In genomic region chr2:30417154-30417553, GRCm38 (mm10) we compare ENCODE assay signal across 8 mouse cellular contexts. TPM values are rescaled to one million over a fixed set of nuclear protein-coding genes. Genes with fewer than 3 reads are reported as not detected.
DNase-seq lines count a peak whose midpoint lies in the region; ATAC-seq and TF ChIP-seq lines count a peak whose summit lies in the region.
"Not testable (repeated sequence)": the region's sequence is repeated elsewhere in the genome, so short reads cannot be mapped to it uniquely, and the experiment has no call there.

No protein-coding gene starts in this region.

- not testable (repeated sequence) for H3K9ac ChIP-seq in forebrain, embryonic 11.5 days (ENCODE audit: low read length); hindbrain, postnatal 0 days (replicated peaks; ENCODE audit: low read length); limb, embryonic 12.5 days (replicated peaks); midbrain, embryonic 15.5 days; stomach, embryonic 16.5 days (ENCODE audit: low read length)
- peak overlapping the region; percentile 95 for H3K9ac ChIP-seq in heart, embryonic 14.5 days (ENCODE audit: low read length)
- H3K9ac ChIP-seq in liver, postnatal 0 days (replicated peaks): peak overlapping the region; percentile 62

- not testable (repeated sequence) for H3K27ac ChIP-seq in forebrain, embryonic 11.5 days (ENCODE audit: low read depth, low read length); midbrain, embryonic 15.5 days; stomach, embryonic 16.5 days (ENCODE audit: low read length)
- peak overlapping the region in 1 of 2 experiments; percentile 97; a peak in 1 of 4 replicates for H3K27ac ChIP-seq in heart, embryonic 14.5 days (replicated peaks in 1 of 2; ENCODE audit: control insufficient read depth in 1 of 2, insufficient read depth in 1 of 2, low read depth in 2 of 2, low read length in 2 of 2)
- 0 out of 2 replicates have a peak overlapping the region, but pooled peaks have one; percentile 97 for H3K27ac ChIP-seq in hindbrain, postnatal 0 days
- peak overlapping the region; percentile 99 for H3K27ac ChIP-seq in limb, embryonic 12.5 days
- H3K27ac ChIP-seq in liver, postnatal 0 days (ENCODE audit: low read depth): peak overlapping the region; percentile 98

- peaks cover 16% of the 10 kb centered on the region for H3K4me1 ChIP-seq in forebrain, embryonic 11.5 days (replicated peaks; ENCODE audit: control insufficient read depth, insufficient read depth, low read length)
- peaks cover 26 to 40% of the 10 kb centered on the region in 2 experiments for H3K4me1 ChIP-seq in heart, embryonic 14.5 days (ENCODE audit: control insufficient read depth in 2 of 2, insufficient read depth in 2 of 2, low read length in 2 of 2)
- peaks cover 18% of the 10 kb centered on the region for H3K4me1 ChIP-seq in hindbrain, postnatal 0 days (ENCODE audit: insufficient read depth, low read length)
- H3K4me1 ChIP-seq in limb, embryonic 12.5 days (replicated peaks): peaks cover 47% of the 10 kb centered on the region
- peaks cover 53% of the 10 kb centered on the region for H3K4me1 ChIP-seq in liver, postnatal 0 days (ENCODE audit: insufficient read depth)
- peaks cover 52% of the 10 kb centered on the region for H3K4me1 ChIP-seq in midbrain, embryonic 15.5 days
- H3K4me1 ChIP-seq in stomach, embryonic 16.5 days (ENCODE audit: control insufficient read depth, insufficient read depth, low read length): peaks cover 24% of the 10 kb centered on the region

- peak overlapping the region; percentile 88; the same call in 1 of the 2 replicates for H3K4me3 ChIP-seq in forebrain, embryonic 11.5 days (ENCODE audit: low read depth, low read length)
- H3K4me3 ChIP-seq in heart, embryonic 14.5 days (ENCODE audit: control insufficient read depth in 1 of 2, insufficient read depth in 1 of 2, low read depth in 1 of 2, low read length in 2 of 2): not testable (repeated sequence)
- H3K4me3 ChIP-seq in hindbrain, postnatal 0 days (ENCODE audit: low read length): peak overlapping the region; percentile 96; the same call in 1 of the 2 replicates
- peak overlapping the region; percentile 84 for H3K4me3 ChIP-seq in limb, embryonic 12.5 days (replicated peaks)
- peak overlapping the region; percentile 98 for H3K4me3 ChIP-seq in liver, postnatal 0 days (ENCODE audit: low read depth, low read length)
- peak overlapping the region; percentile 55 for H3K4me3 ChIP-seq in midbrain, embryonic 15.5 days
- H3K4me3 ChIP-seq in stomach, embryonic 16.5 days (replicated peaks; ENCODE audit: low read length): peak overlapping the region; percentile 88

- H3K36me3 ChIP-seq in forebrain, embryonic 11.5 days (ENCODE audit: control insufficient read depth, insufficient read depth, low read length); hindbrain, postnatal 0 days (ENCODE audit: insufficient read depth, low read length); midbrain, embryonic 15.5 days (replicated peaks); stomach, embryonic 16.5 days (ENCODE audit: control insufficient read depth, insufficient read depth, low read length): not testable (repeated sequence)
- peaks cover 11% of the 10 kb centered on the region for H3K36me3 ChIP-seq in heart, embryonic 14.5 days (ENCODE audit: control insufficient read depth, insufficient read depth, low read length)
- H3K36me3 ChIP-seq in limb, embryonic 12.5 days: peaks cover 11% of the 10 kb centered on the region; the same call in 1 of the 2 replicates
- H3K36me3 ChIP-seq in liver, postnatal 0 days (replicated peaks; ENCODE audit: insufficient read depth, low read length): peaks cover 11% of the 10 kb centered on the region; the same call in 1 of the 2 replicates

- WGBS in forebrain, embryonic 11.5 days: 79% methylated on average over 6 of the region's 6 CpGs
- WGBS in heart, embryonic 14.5 days: 67% methylated on average over 6 of the region's 6 CpGs
- 74% methylated on average over 6 of the region's 6 CpGs for WGBS in hindbrain, postnatal 0 days
- 84% methylated on average over 6 of the region's 6 CpGs for WGBS in limb, embryonic 12.5 days
- WGBS in liver, postnatal 0 days (ENCODE audit: insufficient replicate concordance): 43% methylated on average over 6 of the region's 6 CpGs
- WGBS in midbrain, embryonic 15.5 days: 82% methylated on average over 6 of the region's 6 CpGs
- 72% methylated on average over 6 of the region's 6 CpGs for WGBS in stomach, embryonic 16.5 days

- not testable (repeated sequence) for TF ChIP-seq EP300 in liver, postnatal 0 days (IDR thresholded peaks at IDR 0.05; ENCODE audit: low read depth)

- not testable (repeated sequence) for H3K9me3 ChIP-seq in forebrain, embryonic 11.5 days (ENCODE audit: control insufficient read depth, low read length); heart, embryonic 14.5 days (ENCODE audit: control insufficient read depth, low read length); hindbrain, postnatal 0 days (ENCODE audit: low read length); limb, embryonic 12.5 days; liver, postnatal 0 days (ENCODE audit: low read length); midbrain, embryonic 15.5 days; stomach, embryonic 16.5 days (replicated peaks; ENCODE audit: control insufficient read depth, low read length)

- not testable (repeated sequence) for ATAC-seq in forebrain, embryonic 11.5 days (replicated peaks; ENCODE audit: low FRiP score); heart, embryonic 14.5 days (ENCODE audit: insufficient number of reproducible peaks, insufficient read depth, low FRiP score, low read depth); hindbrain, postnatal 0 days; limb, embryonic 12.5 days (ENCODE audit: insufficient number of reproducible peaks, insufficient read depth, low FRiP score, low TSS enrichment, low read depth); liver, postnatal 0 days; midbrain, embryonic 15.5 days (replicated peaks); stomach, embryonic 16.5 days (ENCODE audit: insufficient read depth, low FRiP score)

- H3K27me3 ChIP-seq in forebrain, embryonic 11.5 days (ENCODE audit: control insufficient read depth, insufficient read depth, low read length); heart, embryonic 14.5 days (ENCODE audit: control insufficient read depth, insufficient read depth, low read length); hindbrain, postnatal 0 days (ENCODE audit: insufficient read depth, low read length); limb, embryonic 12.5 days; liver, postnatal 0 days (ENCODE audit: insufficient read depth, low read length); midbrain, embryonic 15.5 days (replicated peaks); stomach, embryonic 16.5 days (ENCODE audit: control insufficient read depth, insufficient read depth, low read length): not testable (repeated sequence)

- TF ChIP-seq CTCF in hindbrain, postnatal 0 days (IDR thresholded peaks at IDR 0.05; ENCODE audit: low read depth); liver, postnatal 0 days (IDR thresholded peaks at IDR 0.05; ENCODE audit: low read depth): not testable (repeated sequence)

- peak overlapping the region; percentile 94; the same call in 1 of the 2 replicates for H3K4me2 ChIP-seq in forebrain, embryonic 11.5 days (ENCODE audit: low read depth, low read length, severe bottlenecking)
- peak overlapping the region; percentile 86 for H3K4me2 ChIP-seq in heart, embryonic 14.5 days (ENCODE audit: low read length)
- peak overlapping the region; percentile 69 for H3K4me2 ChIP-seq in hindbrain, postnatal 0 days (ENCODE audit: low read depth, low read length)
- peak overlapping the region; percentile 75 for H3K4me2 ChIP-seq in limb, embryonic 12.5 days
- H3K4me2 ChIP-seq in liver, postnatal 0 days (ENCODE audit: low read depth, low read length): peak overlapping the region; percentile 88
- H3K4me2 ChIP-seq in midbrain, embryonic 15.5 days: peak overlapping the region; percentile 54
- peak overlapping the region; percentile 66 for H3K4me2 ChIP-seq in stomach, embryonic 16.5 days (ENCODE audit: low read depth, low read length)

- DNase-seq in cerebellum, adult 11-12 months: peak; percentile 46
- not testable (repeated sequence) for DNase-seq in forebrain, embryonic 11.5 days (ENCODE audit: low spot score); hindbrain, postnatal 0 days (ENCODE audit: low spot score); liver, postnatal 0 days

RNA-seq across cellular contexts. Expression of gene Ptpa, which starts 1.3 kb away (rescaled TPM):
- 90.0 and 94.5 TPM in 2 replicates for polyA plus RNA-seq in forebrain, embryonic 11.5 days (2014; fragmentation: Nextera tagmentation; extraction: Ambion mirVana)
- 42.0 and 61.2 TPM in 2 replicates for polyA plus RNA-seq in heart, embryonic 14.5 days (2014; fragmentation: Nextera tagmentation; extraction: Ambion mirVana)
- 140 and 156 TPM in 2 replicates for total RNA-seq in hindbrain, postnatal 0 days (2014; rRNA removed)
- 133 and 138 TPM in 2 replicates for polyA plus RNA-seq in hindbrain, postnatal 0 days (2015; fragmentation: Nextera tagmentation; extraction: Ambion mirVana)
- polyA plus RNA-seq in limb, embryonic 12.5 days (2016; fragmentation: Nextera tagmentation; extraction: Ambion mirVana): 154 and 155 TPM in 2 replicates
- 65.6 and 76.8 TPM in 2 replicates for polyA plus RNA-seq in liver, postnatal 0 days (2015; fragmentation: Nextera tagmentation; extraction: Ambion mirVana)
- 152 and 155 TPM in 2 replicates for polyA plus RNA-seq in midbrain, embryonic 15.5 days (2015; fragmentation: Nextera tagmentation; extraction: Ambion mirVana)
- 138 and 146 TPM in 2 replicates for polyA plus RNA-seq in stomach, embryonic 16.5 days (2015; fragmentation: Nextera tagmentation; extraction: Ambion mirVana)

RNA-seq across cellular contexts. Expression of gene Crat, which starts 1.5 kb away (rescaled TPM):
- 25.8 and 30.0 TPM in 2 replicates for polyA plus RNA-seq in forebrain, embryonic 11.5 days (2014; fragmentation: Nextera tagmentation; extraction: Ambion mirVana)
- 127 and 135 TPM in 2 replicates for polyA plus RNA-seq in heart, embryonic 14.5 days (2014; fragmentation: Nextera tagmentation; extraction: Ambion mirVana)
- 49.3 and 51.5 TPM in 2 replicates for total RNA-seq in hindbrain, postnatal 0 days (2014; rRNA removed)
- 26.0 and 27.6 TPM in 2 replicates for polyA plus RNA-seq in hindbrain, postnatal 0 days (2015; fragmentation: Nextera tagmentation; extraction: Ambion mirVana)
- polyA plus RNA-seq in limb, embryonic 12.5 days (2016; fragmentation: Nextera tagmentation; extraction: Ambion mirVana): 24.4 and 27.5 TPM in 2 replicates
- 57.5 and 64.3 TPM in 2 replicates for polyA plus RNA-seq in liver, postnatal 0 days (2015; fragmentation: Nextera tagmentation; extraction: Ambion mirVana)
- polyA plus RNA-seq in midbrain, embryonic 15.5 days (2015; fragmentation: Nextera tagmentation; extraction: Ambion mirVana): 22.5 and 23.9 TPM in 2 replicates
- 27.7 and 29.0 TPM in 2 replicates for polyA plus RNA-seq in stomach, embryonic 16.5 days (2015; fragmentation: Nextera tagmentation; extraction: Ambion mirVana)

RNA-seq across cellular contexts. Expression of gene Dolpp1, which starts 25.1 kb away (rescaled TPM):
- polyA plus RNA-seq in forebrain, embryonic 11.5 days (2014; fragmentation: Nextera tagmentation; extraction: Ambion mirVana): 47.9 and 53.6 TPM in 2 replicates
- 16.8 and 20.8 TPM in 2 replicates for polyA plus RNA-seq in heart, embryonic 14.5 days (2014; fragmentation: Nextera tagmentation; extraction: Ambion mirVana)
- 119 and 122 TPM in 2 replicates for total RNA-seq in hindbrain, postnatal 0 days (2014; rRNA removed)
- polyA plus RNA-seq in hindbrain, postnatal 0 days (2015; fragmentation: Nextera tagmentation; extraction: Ambion mirVana): 48.2 and 49.4 TPM in 2 replicates
- polyA plus RNA-seq in limb, embryonic 12.5 days (2016; fragmentation: Nextera tagmentation; extraction: Ambion mirVana): 33.2 and 39.1 TPM in 2 replicates
- 12.0 and 12.2 TPM in 2 replicates for polyA plus RNA-seq in liver, postnatal 0 days (2015; fragmentation: Nextera tagmentation; extraction: Ambion mirVana)
- polyA plus RNA-seq in midbrain, embryonic 15.5 days (2015; fragmentation: Nextera tagmentation; extraction: Ambion mirVana): 66.8 and 69.9 TPM in 2 replicates
- 39.0 and 45.8 TPM in 2 replicates for polyA plus RNA-seq in stomach, embryonic 16.5 days (2015; fragmentation: Nextera tagmentation; extraction: Ambion mirVana)

RNA-seq across cellular contexts. Expression of gene Miga2, which starts 53.1 kb away (rescaled TPM):
- polyA plus RNA-seq in forebrain, embryonic 11.5 days (2014; fragmentation: Nextera tagmentation; extraction: Ambion mirVana): 26.3 and 26.6 TPM in 2 replicates
- polyA plus RNA-seq in heart, embryonic 14.5 days (2014; fragmentation: Nextera tagmentation; extraction: Ambion mirVana): 28.3 and 31.6 TPM in 2 replicates
- 67.6 and 79.9 TPM in 2 replicates for total RNA-seq in hindbrain, postnatal 0 days (2014; rRNA removed)
- 34.4 and 35.3 TPM in 2 replicates for polyA plus RNA-seq in hindbrain, postnatal 0 days (2015; fragmentation: Nextera tagmentation; extraction: Ambion mirVana)
- polyA plus RNA-seq in limb, embryonic 12.5 days (2016; fragmentation: Nextera tagmentation; extraction: Ambion mirVana): 26.9 and 30.6 TPM in 2 replicates
- polyA plus RNA-seq in liver, postnatal 0 days (2015; fragmentation: Nextera tagmentation; extraction: Ambion mirVana): 7.6 and 8.2 TPM in 2 replicates
- 33.9 and 34.9 TPM in 2 replicates for polyA plus RNA-seq in midbrain, embryonic 15.5 days (2015; fragmentation: Nextera tagmentation; extraction: Ambion mirVana)
- polyA plus RNA-seq in stomach, embryonic 16.5 days (2015; fragmentation: Nextera tagmentation; extraction: Ambion mirVana): 26.2 and 26.3 TPM in 2 replicates

RNA-seq across cellular contexts. Expression of gene Ier5l, which starts 56.9 kb away (rescaled TPM):
- polyA plus RNA-seq in forebrain, embryonic 11.5 days (2014; fragmentation: Nextera tagmentation; extraction: Ambion mirVana): 3.7 and 8.5 TPM in 2 replicates
- 3.5 and 4.2 TPM in 2 replicates for polyA plus RNA-seq in heart, embryonic 14.5 days (2014; fragmentation: Nextera tagmentation; extraction: Ambion mirVana)
- total RNA-seq in hindbrain, postnatal 0 days (2014; rRNA removed): 26.5 and 30.2 TPM in 2 replicates
- polyA plus RNA-seq in hindbrain, postnatal 0 days (2015; fragmentation: Nextera tagmentation; extraction: Ambion mirVana): 2.4 and 2.8 TPM in 2 replicates
- polyA plus RNA-seq in limb, embryonic 12.5 days (2016; fragmentation: Nextera tagmentation; extraction: Ambion mirVana): 3.6 and 4.5 TPM in 2 replicates
- polyA plus RNA-seq in liver, postnatal 0 days (2015; fragmentation: Nextera tagmentation; extraction: Ambion mirVana): 0.31 and 0.69 TPM in 2 replicates
- 2.3 and 2.8 TPM in 2 replicates for polyA plus RNA-seq in midbrain, embryonic 15.5 days (2015; fragmentation: Nextera tagmentation; extraction: Ambion mirVana)
- 0.56 and 0.83 TPM in 2 replicates for polyA plus RNA-seq in stomach, embryonic 16.5 days (2015; fragmentation: Nextera tagmentation; extraction: Ambion mirVana)
